Mouse (Mus musculus): ENCODE measurements around the gene Ksr2. TPM values are rescaled to one million over a fixed set of nuclear protein-coding genes. Genes with fewer than 3 reads are reported as not detected.

The Ksr2 gene
- total and polyA plus RNA-seq, 2 experiments from 2014 or later = 6.3 to 12.6 TPM

DNA sequence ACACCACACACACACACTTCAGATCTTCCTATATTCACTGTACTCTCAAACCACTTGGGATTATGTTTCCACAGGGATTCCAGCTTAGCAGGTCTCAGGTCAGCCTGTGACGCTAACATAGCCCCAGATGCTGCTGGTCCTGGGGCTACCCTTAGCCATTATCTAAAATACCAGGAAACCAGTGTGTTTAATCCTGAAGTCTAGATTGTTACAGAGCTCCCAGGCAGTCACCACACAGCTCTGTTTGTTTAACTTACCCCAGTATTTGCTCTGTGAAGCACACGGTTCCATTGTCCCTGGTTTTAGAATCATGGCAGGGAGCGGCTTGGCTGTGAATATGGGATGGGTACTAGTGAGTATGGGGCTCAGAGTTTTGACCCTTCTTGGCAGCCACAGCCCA lies 125.4 kb downstream of the Ksr2 start:
- ATAC-seq (no peak), DNase-seq (ENCODE audit: low spot score) (no peak)
- WGBS = 77% methylated on average over 3 of the region's 3 CpGs
- no peak for TF ChIP-seq CTCF (IDR thresholded peaks at IDR 0.05; ENCODE audit: low read depth)
- Histone ChIP-seq H3K9ac (replicated peaks; ENCODE audit: low read length) (no peak overlapping the region), H3K27me3 (ENCODE audit: insufficient read depth, low read length) (no peaks in the 10 kb centered on the region), H3K9me3 (ENCODE audit: low read length) (no peaks in the 10 kb centered on the region), H3K4me2 (ENCODE audit: low read depth, low read length) (no peak overlapping the region), H3K4me3 (ENCODE audit: low read length) (no peak overlapping the region), H3K4me1 (ENCODE audit: insufficient read depth, low read length) (no peaks in the 10 kb centered on the region), H3K36me3 (ENCODE audit: insufficient read depth, low read length) (no peaks in the 10 kb centered on the region), H3K27ac (no peak overlapping the region)

DNA sequence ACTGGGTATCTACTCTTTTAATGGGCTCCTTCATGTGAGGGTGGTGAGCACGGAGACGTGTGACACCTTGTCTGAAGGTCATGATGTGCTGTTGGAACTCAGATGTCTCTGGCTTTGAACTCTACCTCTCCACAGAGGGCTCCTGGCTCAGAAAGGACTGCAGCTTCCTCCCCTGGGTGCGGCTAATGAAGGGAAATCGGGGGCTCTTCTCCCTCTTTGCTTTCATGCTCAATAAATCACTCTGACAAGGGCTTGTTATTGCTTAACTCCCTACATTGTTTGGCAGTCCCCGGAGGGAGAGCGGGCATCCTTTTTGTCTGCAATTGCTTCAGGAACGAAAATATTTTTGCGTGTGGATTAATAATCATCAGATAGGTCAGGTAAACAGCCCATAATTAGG lies 127.9 kb downstream of the Ksr2 start:
- no peak overlapping the region for H3K9ac ChIP-seq (replicated peaks; ENCODE audit: low read length)
- TF ChIP-seq CTCF (IDR thresholded peaks at IDR 0.05; ENCODE audit: low read depth) = no peak
- no peak overlapping the region for H3K4me2 ChIP-seq (ENCODE audit: low read depth, low read length)
- H3K9me3 ChIP-seq (ENCODE audit: low read length) = no peaks in the 10 kb centered on the region
- H3K4me1 ChIP-seq (ENCODE audit: insufficient read depth, low read length) = no peaks in the 10 kb centered on the region
- no peaks in the 10 kb centered on the region for H3K27me3 ChIP-seq (ENCODE audit: insufficient read depth, low read length)
- H3K36me3 ChIP-seq (ENCODE audit: insufficient read depth, low read length) = no peaks in the 10 kb centered on the region
- no peak for ATAC-seq
- 49% methylated on average over 8 of the region's 8 CpGs for WGBS
- peak; percentile 30 for DNase-seq (ENCODE audit: low spot score)
- H3K4me3 ChIP-seq (ENCODE audit: low read length) = no peak overlapping the region
- 0 out of 2 replicates have a peak overlapping the region, but pooled peaks have one; percentile 26 for H3K27ac ChIP-seq

DNA sequence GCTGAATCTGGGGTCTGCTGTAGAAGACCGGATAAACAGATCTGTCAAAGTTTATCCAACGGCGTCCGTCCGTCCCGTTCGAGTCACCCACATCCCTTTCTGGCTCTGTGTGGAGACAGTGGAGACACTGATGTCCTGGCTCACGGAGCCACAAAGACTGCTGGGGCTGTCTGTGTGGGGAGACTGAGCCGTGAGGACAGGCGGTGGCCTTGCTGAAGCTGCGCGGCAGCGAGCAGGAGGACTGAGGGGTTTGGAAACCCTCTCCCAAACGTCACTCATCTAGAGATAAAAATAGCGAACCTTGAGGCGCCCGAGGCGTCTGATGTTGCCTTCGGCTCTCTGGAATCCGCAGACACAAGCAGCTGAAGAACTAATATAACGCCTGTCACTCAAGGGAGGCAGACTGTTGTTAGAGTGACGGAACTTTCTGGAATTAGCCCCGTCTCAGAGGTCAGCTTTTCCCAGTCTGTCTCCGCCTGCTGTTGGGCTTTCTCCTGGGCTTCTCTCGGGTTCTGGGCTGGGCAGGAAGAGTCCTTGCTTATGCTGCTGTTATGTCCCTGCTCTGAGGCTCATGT lies 133.0 kb downstream of the Ksr2 start:
- H3K27ac ChIP-seq = no peak overlapping the region
- no peak for ATAC-seq
- H3K27me3 ChIP-seq (ENCODE audit: insufficient read depth, low read length) = no peaks in the 10 kb centered on the region
- no peaks in the 10 kb centered on the region for H3K4me1 ChIP-seq (ENCODE audit: insufficient read depth, low read length)
- no peaks in the 10 kb centered on the region for H3K9me3 ChIP-seq (ENCODE audit: low read length)
- WGBS = 67% methylated on average over 25 of the region's 25 CpGs
- no peak overlapping the region for H3K4me3 ChIP-seq (ENCODE audit: low read length)
- DNase-seq (ENCODE audit: low spot score) = peak; percentile 23
- H3K4me2 ChIP-seq (ENCODE audit: low read depth, low read length) = no peak overlapping the region
- no peak overlapping the region for H3K9ac ChIP-seq (replicated peaks; ENCODE audit: low read length)
- H3K36me3 ChIP-seq (ENCODE audit: insufficient read depth, low read length) = no peaks in the 10 kb centered on the region
- no peak for TF ChIP-seq CTCF (IDR thresholded peaks at IDR 0.05; ENCODE audit: low read depth)

DNA sequence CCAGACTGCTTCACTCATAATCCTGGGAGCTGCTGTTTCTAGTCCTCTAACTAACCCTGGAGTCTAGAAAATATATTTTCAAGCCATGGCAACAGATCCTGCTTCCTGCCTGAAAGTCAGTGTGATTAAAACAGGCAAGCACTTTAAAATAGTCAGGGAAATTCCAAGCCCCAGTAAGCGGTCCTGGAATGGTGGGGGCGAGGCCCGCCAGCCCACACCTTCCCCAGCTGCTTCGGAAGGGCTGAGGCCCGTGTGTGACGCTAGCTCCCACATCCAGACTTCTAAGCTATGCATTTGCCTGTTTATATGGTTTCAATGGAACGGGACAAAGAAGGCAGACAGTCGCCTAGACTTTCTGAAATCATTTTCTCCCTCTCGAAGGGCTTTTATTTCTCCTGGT lies 137.2 kb downstream of the Ksr2 start:
- no peaks in the 10 kb centered on the region for H3K27me3 ChIP-seq (ENCODE audit: insufficient read depth, low read length)
- no peak overlapping the region for H3K27ac ChIP-seq
- H3K4me1 ChIP-seq (ENCODE audit: insufficient read depth, low read length) = no peaks in the 10 kb centered on the region
- ATAC-seq = no peak
- no peaks in the 10 kb centered on the region for H3K36me3 ChIP-seq (ENCODE audit: insufficient read depth, low read length)
- no peak overlapping the region for H3K9ac ChIP-seq (replicated peaks; ENCODE audit: low read length)
- H3K4me3 ChIP-seq (ENCODE audit: low read length) = no peak overlapping the region
- DNase-seq (ENCODE audit: low spot score) = no peak
- no peak overlapping the region for H3K4me2 ChIP-seq (ENCODE audit: low read depth, low read length)
- WGBS = 54% methylated on average over 9 of the region's 9 CpGs
- TF ChIP-seq CTCF (IDR thresholded peaks at IDR 0.05; ENCODE audit: low read depth) = no peak
- H3K9me3 ChIP-seq (ENCODE audit: low read length) = 0 out of 2 replicates have a peak, but pooled peaks cover 2% of the 10 kb centered on the region

DNA sequence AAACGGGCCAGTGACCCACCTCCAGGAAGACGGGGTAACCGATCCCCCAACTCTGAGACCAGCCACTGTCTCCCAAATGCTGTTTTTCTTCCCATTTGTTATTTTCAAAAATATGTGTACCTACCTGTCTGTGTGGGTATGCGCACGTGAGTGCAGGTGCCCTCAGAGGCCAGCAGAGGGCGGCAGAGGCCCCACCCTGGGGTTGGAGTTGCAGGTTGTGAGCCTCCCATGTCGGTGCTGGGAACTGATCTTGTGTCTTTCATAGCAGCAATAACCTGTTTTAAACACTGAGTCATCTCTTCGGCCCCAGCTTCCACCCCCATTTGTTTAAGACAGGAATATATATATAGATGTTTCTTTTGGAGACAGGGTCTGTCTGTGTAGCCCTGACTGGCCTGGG lies 138.3 kb downstream of the Ksr2 start:
- 95% methylated on average over 8 of the region's 8 CpGs for WGBS
- Histone ChIP-seq H3K9me3 (ENCODE audit: low read length) (0 out of 2 replicates have a peak, but pooled peaks cover 2% of the 10 kb centered on the region), H3K36me3 (ENCODE audit: insufficient read depth, low read length) (no peaks in the 10 kb centered on the region), H3K4me2 (ENCODE audit: low read depth, low read length) (no peak overlapping the region), H3K9ac (replicated peaks; ENCODE audit: low read length) (no peak overlapping the region), H3K27ac (no peak overlapping the region), H3K27me3 (ENCODE audit: insufficient read depth, low read length) (no peaks in the 10 kb centered on the region), H3K4me3 (ENCODE audit: low read length) (no peak overlapping the region), H3K4me1 (ENCODE audit: insufficient read depth, low read length) (no peaks in the 10 kb centered on the region)
- ATAC-seq (no peak), DNase-seq (ENCODE audit: low spot score) (no peak)
- TF ChIP-seq CTCF (IDR thresholded peaks at IDR 0.05; ENCODE audit: low read depth) = peak; percentile 26; the same call in 1 of the 2 replicates

DNA sequence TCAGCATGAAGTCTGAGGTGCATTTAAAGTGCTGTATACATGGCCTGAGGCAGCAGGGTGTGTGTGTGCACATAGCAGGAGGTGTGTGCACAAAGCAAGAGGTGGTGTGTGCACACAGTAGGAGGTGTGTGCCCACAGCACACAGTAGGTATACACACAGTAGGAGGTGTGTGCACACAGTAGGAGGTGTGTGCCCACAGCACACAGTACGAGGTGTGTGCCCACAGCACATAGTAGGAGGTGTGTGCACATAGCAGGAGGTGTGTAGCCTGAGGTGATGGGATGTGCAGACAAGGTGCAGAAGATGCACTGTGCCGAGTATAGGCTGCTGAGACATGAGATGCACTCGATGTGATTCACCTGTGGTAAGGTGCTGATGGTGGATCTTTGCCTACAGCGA lies 140.7 kb downstream of the Ksr2 start:
- 0 out of 2 replicates have a peak, but pooled peaks cover 2% of the 10 kb centered on the region for H3K9me3 ChIP-seq (ENCODE audit: low read length)
- DNase-seq (ENCODE audit: low spot score) (no peak), ATAC-seq (no peak)
- no peaks in the 10 kb centered on the region for H3K4me1 ChIP-seq (ENCODE audit: insufficient read depth, low read length)
- H3K9ac ChIP-seq (replicated peaks; ENCODE audit: low read length) = no peak overlapping the region
- no peak for TF ChIP-seq CTCF (IDR thresholded peaks at IDR 0.05; ENCODE audit: low read depth)
- no peak overlapping the region for H3K27ac ChIP-seq
- H3K36me3 ChIP-seq (ENCODE audit: insufficient read depth, low read length) = no peaks in the 10 kb centered on the region
- no peaks in the 10 kb centered on the region for H3K27me3 ChIP-seq (ENCODE audit: insufficient read depth, low read length)
- H3K4me3 ChIP-seq (ENCODE audit: low read length) = no peak overlapping the region
- no peak overlapping the region for H3K4me2 ChIP-seq (ENCODE audit: low read depth, low read length)
- WGBS = 89% methylated on average over 4 of the region's 4 CpGs

DNA sequence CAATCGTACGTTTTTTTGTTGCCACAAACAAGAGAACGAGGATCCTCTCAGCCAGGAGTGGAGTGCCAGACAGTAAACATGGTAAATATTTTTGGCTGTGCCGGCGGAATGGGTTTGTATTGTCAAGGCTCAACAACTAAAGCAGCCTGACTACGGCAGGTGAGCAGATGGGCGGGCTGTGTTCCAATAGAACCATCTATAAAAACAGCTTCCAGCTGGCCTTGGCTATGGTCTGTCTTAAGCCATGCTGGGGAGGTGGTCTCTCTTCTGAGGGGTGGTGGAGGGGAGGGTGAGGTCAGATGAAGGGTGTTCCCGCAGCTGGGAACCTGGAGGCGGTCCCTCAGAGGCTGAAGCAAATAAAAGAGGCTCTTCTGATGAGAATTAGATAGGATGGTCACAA lies 142.8 kb downstream of the Ksr2 start:
- ATAC-seq (peak; percentile 53), DNase-seq (ENCODE audit: low spot score) (peak; percentile 36)
- Histone ChIP-seq H3K27ac (no peak overlapping the region), H3K9ac (replicated peaks; ENCODE audit: low read length) (no peak overlapping the region), H3K4me2 (ENCODE audit: low read depth, low read length) (no peak overlapping the region), H3K36me3 (ENCODE audit: insufficient read depth, low read length) (no peaks in the 10 kb centered on the region), H3K9me3 (ENCODE audit: low read length) (0 out of 2 replicates have a peak, but pooled peaks cover 2% of the 10 kb centered on the region), H3K4me3 (ENCODE audit: low read length) (no peak overlapping the region), H3K27me3 (ENCODE audit: insufficient read depth, low read length) (no peaks in the 10 kb centered on the region), H3K4me1 (ENCODE audit: insufficient read depth, low read length) (no peaks in the 10 kb centered on the region)
- TF ChIP-seq CTCF (IDR thresholded peaks at IDR 0.05; ENCODE audit: low read depth) = no peak
- WGBS = 57% methylated on average over 9 of the region's 9 CpGs

Measured in hindbrain, postnatal 0 days (tissue).